Mouse (Mus musculus): ENCODE data around the gene Wdr59.

Gene Wdr59

GRCm38 (mm10) chr8:111491191-111491590 lies 30.7 kb downstream of the Wdr59 start:
- peak; percentile 61 for DNase-seq

- DNase-seq: no peak
Observed at GRCm38 (mm10) chr8:111490034-111490591, 31.8 kb downstream of the Wdr59 start.

GRCm38 (mm10) chr8:111480691-111481090 lies 41.2 kb downstream of the Wdr59 start:
- DNase-seq: no peak

- DNase-seq: no peak
Observed at GRCm38 (mm10) chr8:111477761-111478465, 44.0 kb downstream of the Wdr59 start.

- DNase-seq: no peak
Observed at GRCm38 (mm10) chr8:111471526-111472081, 50.3 kb downstream of the Wdr59 start.

GRCm38 (mm10) chr8:111469013-111469412 lies 52.9 kb downstream of the Wdr59 start:
- no peak for DNase-seq

GRCm38 (mm10) chr8:111465341-111465740 lies 56.6 kb downstream of the Wdr59 start:
- peak; percentile 51 for DNase-seq

GRCm38 (mm10) chr8:111464526-111464925 lies 57.4 kb downstream of the Wdr59 start:
- DNase-seq: no peak

- peak; percentile 34 for DNase-seq
Observed at GRCm38 (mm10) chr8:111449671-111450070, 72.2 kb downstream of the Wdr59 start.

- no peak for DNase-seq
Observed at GRCm38 (mm10) chr8:111445960-111446660, 75.8 kb downstream of the Wdr59 start.

GRCm38 (mm10) chr8:111445558-111445957 lies 76.3 kb downstream of the Wdr59 start:
- DNase-seq: no peak

- no peak for DNase-seq
Observed at GRCm38 (mm10) chr8:111444245-111444644, 77.6 kb downstream of the Wdr59 start.

- peak; percentile 89 for DNase-seq
Observed at GRCm38 (mm10) chr8:111439189-111439588, 82.7 kb downstream of the Wdr59 start.

- DNase-seq: no peak
Observed at GRCm38 (mm10) chr8:111435071-111435828, 86.6 kb downstream of the Wdr59 start.

GRCm38 (mm10) chr8:111424646-111425045 lies 97.2 kb downstream of the Wdr59 start:
- DNase-seq: no peak

- DNase-seq: no peak
Observed at GRCm38 (mm10) chr8:111424181-111424580, 97.7 kb downstream of the Wdr59 start.

- no peak for DNase-seq
Observed at GRCm38 (mm10) chr8:111422614-111423013, 99.3 kb downstream of the Wdr59 start.

- DNase-seq: no peak
Observed at GRCm38 (mm10) chr8:111419171-111419570, 102.7 kb downstream of the Wdr59 start.

- peak; percentile 29 for DNase-seq
Observed at GRCm38 (mm10) chr8:111418601-111419000, 103.3 kb downstream of the Wdr59 start.

- DNase-seq: no peak
Observed at GRCm38 (mm10) chr8:111417222-111417621, 104.7 kb downstream of the Wdr59 start.

- DNase-seq: peak; percentile 19
Observed at GRCm38 (mm10) chr8:111403391-111403790, 118.5 kb downstream of the Wdr59 start.

All from lung, postnatal 36 days (tissue).